Mouse (Mus musculus): ENCODE results near the gene Tfap2a.

Gene Tfap2a

DNA sequence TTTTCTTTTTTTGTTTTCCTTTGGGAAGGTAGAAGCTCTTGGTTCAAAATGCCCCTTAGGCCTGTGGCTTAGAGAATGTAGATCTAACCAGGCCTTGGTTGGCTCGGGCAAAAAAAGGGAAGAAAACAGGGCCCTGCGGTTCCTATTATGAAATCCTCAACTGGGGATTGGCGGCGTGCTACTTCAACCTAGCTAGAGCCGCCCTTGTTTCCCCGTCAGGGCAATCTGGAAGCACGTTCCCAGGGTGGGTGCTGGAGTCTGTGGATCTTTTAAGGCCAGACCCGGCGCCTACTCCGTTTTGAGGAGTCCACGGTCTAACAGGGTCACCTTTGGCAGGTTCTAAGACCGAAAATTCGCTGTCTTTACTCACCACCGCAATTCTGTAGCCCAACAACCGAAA lies 1.1 kb downstream of the Tfap2a start:
- H3K36me3 ChIP-seq (ENCODE audit: insufficient read depth, low read length): no peaks in the 10 kb centered on the region
- H3K4me1 ChIP-seq (replicated peaks; ENCODE audit: low read depth, low read length): peaks cover 59% of the 10 kb centered on the region
- no peak for TF ChIP-seq POU5F1 (IDR thresholded peaks at IDR 0.05; ENCODE audit: borderline replicate concordance, low read length)
- no peak for TF ChIP-seq CTCF (conservative IDR thresholded peaks at IDR 0.05; ENCODE audit: low read length)
- TF ChIP-seq NANOG (IDR thresholded peaks at IDR 0.05; ENCODE audit: borderline replicate concordance, low read length): no peak
- H3K4me3 ChIP-seq (replicated peaks; ENCODE audit: low read length): no peak overlapping the region
- peaks cover 98% of the 10 kb centered on the region for H3K27me3 ChIP-seq (ENCODE audit: insufficient read depth, low read length)
- H3K9me3 ChIP-seq (ENCODE audit: low read length): peaks cover 31% of the 10 kb centered on the region

DNA sequence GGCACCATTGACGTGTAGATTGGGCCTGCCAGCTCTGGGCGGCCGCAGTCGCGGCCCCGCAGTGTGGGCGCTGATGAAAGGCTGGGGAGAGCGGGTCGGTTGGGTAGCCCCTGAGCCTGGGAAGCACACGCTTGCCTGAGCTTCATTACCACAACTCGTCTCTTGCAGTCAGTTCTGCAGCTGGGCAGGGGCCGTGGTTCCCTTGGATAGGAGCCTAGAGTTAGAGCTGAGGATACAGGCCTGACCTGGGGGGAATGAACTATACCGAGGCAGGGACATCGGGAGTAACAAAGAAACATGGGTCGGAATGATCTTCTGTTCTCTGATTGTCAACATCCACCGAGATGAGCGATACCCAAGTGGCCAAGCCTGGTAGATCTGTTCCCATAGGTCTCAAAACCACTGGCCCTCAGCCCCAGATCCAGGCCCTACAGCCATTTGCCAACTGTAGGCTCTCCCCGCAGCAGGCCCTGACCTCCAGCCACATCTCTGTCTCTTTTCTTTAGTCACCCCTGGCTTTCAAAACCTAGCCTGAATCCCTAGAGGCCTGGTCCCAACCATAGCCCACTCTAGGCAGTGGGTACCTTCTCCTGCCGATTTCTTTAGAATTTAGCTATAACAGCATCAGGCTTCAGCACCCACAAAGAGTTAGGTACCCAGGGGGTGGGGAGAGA lies 1.9 kb downstream of the Tfap2a start:
- peaks cover 31% of the 10 kb centered on the region for H3K9me3 ChIP-seq (ENCODE audit: low read length)
- TF ChIP-seq POU5F1 (IDR thresholded peaks at IDR 0.05; ENCODE audit: borderline replicate concordance, low read length): no peak
- no peak for TF ChIP-seq CTCF (conservative IDR thresholded peaks at IDR 0.05; ENCODE audit: low read length)
- no peak for TF ChIP-seq NANOG (IDR thresholded peaks at IDR 0.05; ENCODE audit: borderline replicate concordance, low read length)
- peaks cover 63% of the 10 kb centered on the region for H3K4me1 ChIP-seq (replicated peaks; ENCODE audit: low read depth, low read length)
- no peaks in the 10 kb centered on the region for H3K36me3 ChIP-seq (ENCODE audit: insufficient read depth, low read length)
- no peak overlapping the region; the same call in 1 of the 2 replicates for H3K4me3 ChIP-seq (replicated peaks; ENCODE audit: low read length)
- peaks cover 98% of the 10 kb centered on the region for H3K27me3 ChIP-seq (ENCODE audit: insufficient read depth, low read length)

DNA sequence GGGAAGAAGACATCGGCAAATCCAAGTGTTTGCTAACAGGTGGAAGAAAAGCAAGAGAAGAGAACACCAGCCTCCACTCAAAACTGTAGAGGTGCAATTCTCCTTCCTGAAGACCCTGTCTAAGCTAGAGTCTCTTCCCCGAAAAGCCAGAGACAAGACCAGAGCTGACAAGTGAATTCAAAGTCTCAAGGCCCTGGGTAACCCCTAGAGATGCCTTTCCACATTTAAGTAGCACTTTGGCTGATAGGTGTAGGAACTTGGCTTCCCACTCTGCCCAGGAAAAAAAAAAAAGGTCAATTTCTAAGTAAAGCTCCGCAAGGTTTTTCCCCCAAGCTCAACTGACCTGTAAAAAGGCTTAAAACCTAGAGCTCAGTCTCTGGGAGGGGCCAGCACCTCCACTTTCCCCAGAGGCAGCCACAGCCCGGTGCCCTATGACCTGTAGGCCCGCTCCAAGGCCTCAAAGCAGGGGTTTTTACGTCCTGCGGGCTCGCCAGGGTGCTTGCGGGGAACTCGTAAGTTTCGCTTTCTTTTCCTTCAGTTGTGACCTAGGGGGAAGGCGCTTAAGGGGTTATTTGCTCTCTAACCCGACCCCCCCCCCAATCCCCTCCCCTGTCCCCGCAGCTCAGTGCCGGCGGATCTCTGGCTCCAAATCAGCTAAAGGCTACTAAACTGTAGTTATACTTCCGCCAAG lies 2.6 kb downstream of the Tfap2a start:
- Histone ChIP-seq H3K4me1 (replicated peaks; ENCODE audit: low read depth, low read length) (peaks cover 58% of the 10 kb centered on the region), H3K36me3 (ENCODE audit: insufficient read depth, low read length) (no peaks in the 10 kb centered on the region), H3K9me3 (ENCODE audit: low read length) (peaks cover 31% of the 10 kb centered on the region), H3K4me3 (replicated peaks; ENCODE audit: low read length) (no peak overlapping the region; the same call in 1 of the 2 replicates), H3K27me3 (ENCODE audit: insufficient read depth, low read length) (peaks cover 96% of the 10 kb centered on the region)
- TF ChIP-seq NANOG (IDR thresholded peaks at IDR 0.05; ENCODE audit: borderline replicate concordance, low read length) (no peak), CTCF (conservative IDR thresholded peaks at IDR 0.05; ENCODE audit: low read length) (no peak), POU5F1 (IDR thresholded peaks at IDR 0.05; ENCODE audit: borderline replicate concordance, low read length) (no peak)

DNA sequence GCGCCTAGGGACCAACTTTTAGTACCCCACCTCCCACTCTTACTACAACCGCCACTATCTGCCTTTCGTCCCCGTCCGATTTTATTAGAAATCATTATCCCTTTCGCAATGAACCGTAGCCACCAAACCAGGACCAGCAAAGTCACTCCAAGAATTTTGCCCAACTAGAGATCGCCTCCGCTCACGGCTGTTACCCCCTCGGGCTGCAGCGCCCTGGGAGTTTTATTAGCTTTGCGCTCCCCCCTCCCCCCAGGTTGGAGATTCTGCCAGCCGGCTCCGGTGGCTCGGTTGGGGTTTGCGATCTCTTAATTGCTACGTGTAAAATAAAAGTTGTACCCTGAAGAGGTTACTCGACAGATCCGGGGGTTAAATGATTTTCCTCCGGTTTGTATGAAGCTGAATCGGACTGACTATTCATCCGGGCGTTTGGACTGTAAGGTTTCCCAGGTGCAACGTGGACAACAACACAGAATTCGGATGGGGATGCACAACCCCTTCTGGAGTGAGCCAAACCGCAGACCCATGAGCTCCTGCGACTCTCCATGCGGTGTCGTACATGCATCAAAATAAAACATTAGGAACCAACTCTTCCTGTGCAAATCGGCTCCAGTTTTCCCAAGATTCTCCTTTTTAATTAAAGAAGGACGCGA lies 3.7 kb downstream of the Tfap2a start:
- TF ChIP-seq CTCF (conservative IDR thresholded peaks at IDR 0.05; ENCODE audit: low read length): no peak
- TF ChIP-seq NANOG (IDR thresholded peaks at IDR 0.05; ENCODE audit: borderline replicate concordance, low read length): no peak
- no peak for TF ChIP-seq POU5F1 (IDR thresholded peaks at IDR 0.05; ENCODE audit: borderline replicate concordance, low read length)
- Histone ChIP-seq H3K4me3 (replicated peaks; ENCODE audit: low read length) (peak overlapping the region; percentile 76), H3K36me3 (ENCODE audit: insufficient read depth, low read length) (no peaks in the 10 kb centered on the region), H3K9me3 (ENCODE audit: low read length) (peaks cover 23% of the 10 kb centered on the region), H3K27me3 (ENCODE audit: insufficient read depth, low read length) (peaks cover 96% of the 10 kb centered on the region), H3K4me1 (replicated peaks; ENCODE audit: low read depth, low read length) (peaks cover 66% of the 10 kb centered on the region)

DNA sequence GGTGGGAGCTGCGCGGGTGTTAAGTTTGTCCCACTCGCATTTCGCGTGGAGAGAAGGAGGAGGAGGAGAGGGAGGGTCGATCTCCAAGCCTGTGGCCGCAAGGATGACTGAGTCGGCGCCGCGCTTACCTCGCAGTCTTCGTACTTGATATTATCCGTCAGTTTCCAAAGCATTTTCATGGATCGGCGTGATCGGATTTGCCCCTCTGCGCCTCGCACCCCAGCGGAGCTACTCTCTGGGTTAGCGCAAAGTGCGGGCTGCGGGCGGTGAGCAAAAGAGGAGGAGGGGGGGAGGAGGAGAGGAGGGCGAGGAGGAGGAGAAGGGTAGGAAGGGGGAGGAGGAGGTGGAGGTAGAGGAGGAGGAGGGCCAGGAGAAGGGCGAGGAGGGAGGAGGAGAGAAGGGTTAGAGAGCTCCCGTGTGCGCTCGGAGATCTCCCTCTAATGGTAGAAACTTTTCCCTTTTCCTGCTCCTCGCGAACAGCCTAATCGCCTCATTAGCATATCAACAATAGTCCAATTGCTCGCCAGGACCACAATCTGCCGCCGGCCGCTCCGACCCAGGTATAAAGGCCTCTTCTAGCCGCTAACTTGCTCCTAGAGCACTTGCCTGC lies 4.5 kb downstream of the Tfap2a start:
- Histone ChIP-seq H3K27me3 (ENCODE audit: insufficient read depth, low read length) (peaks cover 96% of the 10 kb centered on the region), H3K36me3 (ENCODE audit: insufficient read depth, low read length) (no peaks in the 10 kb centered on the region), H3K4me3 (replicated peaks; ENCODE audit: low read length) (peak overlapping the region; percentile 76), H3K4me1 (replicated peaks; ENCODE audit: low read depth, low read length) (peaks cover 71% of the 10 kb centered on the region), H3K9me3 (ENCODE audit: low read length) (peaks cover 15% of the 10 kb centered on the region)
- TF ChIP-seq POU5F1 (IDR thresholded peaks at IDR 0.05; ENCODE audit: borderline replicate concordance, low read length) (peak; percentile 61), NANOG (IDR thresholded peaks at IDR 0.05; ENCODE audit: borderline replicate concordance, low read length) (no peak), CTCF (conservative IDR thresholded peaks at IDR 0.05; ENCODE audit: low read length) (no peak)

DNA sequence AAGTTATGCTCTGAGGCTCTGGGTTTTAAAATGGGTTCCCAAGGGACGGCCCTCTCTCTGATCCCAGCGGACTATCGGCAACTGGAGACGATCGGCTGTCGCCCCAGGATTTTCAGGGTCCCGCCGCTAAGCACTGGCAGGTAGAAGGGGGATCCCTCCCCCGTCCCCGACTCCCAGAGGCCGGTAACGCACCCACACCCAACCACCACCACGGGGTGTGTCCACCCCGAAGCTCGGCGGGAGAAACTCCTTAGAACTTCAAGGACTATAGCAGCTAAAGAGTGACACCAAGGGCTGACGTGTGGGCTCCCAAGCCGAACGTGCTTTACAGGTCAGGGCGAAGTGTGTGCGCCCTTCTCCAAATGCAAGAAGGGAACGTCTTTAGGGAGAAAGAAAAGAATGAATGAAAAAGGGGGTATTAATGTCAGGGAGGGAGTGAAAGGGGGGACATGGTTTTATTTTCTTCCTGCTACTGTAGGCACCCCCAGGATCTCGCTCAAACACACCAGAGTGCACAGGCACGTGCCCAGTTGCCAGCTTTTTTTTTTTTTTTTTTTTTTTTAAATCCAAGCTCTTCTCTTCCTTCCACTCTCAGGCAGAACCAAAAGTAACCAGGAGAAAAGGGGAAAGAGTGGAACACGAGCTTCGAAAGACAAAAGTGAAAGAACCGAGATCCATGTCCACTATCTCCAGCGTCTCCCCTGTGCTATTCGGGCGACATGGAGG lies 5.2 kb downstream of the Tfap2a start:
- Histone ChIP-seq H3K4me1 (replicated peaks; ENCODE audit: low read depth, low read length) (peaks cover 71% of the 10 kb centered on the region), H3K36me3 (ENCODE audit: insufficient read depth, low read length) (no peaks in the 10 kb centered on the region), H3K4me3 (replicated peaks; ENCODE audit: low read length) (peak overlapping the region; percentile 76), H3K27me3 (ENCODE audit: insufficient read depth, low read length) (peaks cover 96% of the 10 kb centered on the region), H3K9me3 (ENCODE audit: low read length) (peaks cover 10% of the 10 kb centered on the region)
- no peak for TF ChIP-seq NANOG (IDR thresholded peaks at IDR 0.05; ENCODE audit: borderline replicate concordance, low read length)

DNA sequence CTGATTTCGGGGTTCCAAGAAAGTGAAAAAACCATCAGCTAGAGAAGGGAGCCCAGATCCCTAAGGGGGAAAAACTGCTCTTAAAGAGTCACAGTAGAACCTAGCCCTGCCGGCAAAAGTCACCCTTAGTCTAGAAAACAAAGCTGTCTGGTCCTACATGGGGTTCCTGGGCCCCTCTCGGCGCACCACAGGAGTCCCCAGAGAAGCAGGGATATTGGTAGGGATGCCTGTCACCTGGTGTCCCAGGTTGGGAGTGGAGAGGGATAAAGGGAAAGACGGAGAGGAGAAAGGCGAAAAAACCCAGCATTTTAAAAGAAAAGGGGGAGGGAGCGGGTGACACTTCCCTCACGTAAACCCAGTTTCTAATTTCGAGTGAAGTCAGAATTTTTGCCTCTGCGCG lies 6.1 kb downstream of the Tfap2a start:
- TF ChIP-seq CTCF (conservative IDR thresholded peaks at IDR 0.05; ENCODE audit: low read length) (no peak), NANOG (IDR thresholded peaks at IDR 0.05; ENCODE audit: borderline replicate concordance, low read length) (no peak), POU5F1 (IDR thresholded peaks at IDR 0.05; ENCODE audit: borderline replicate concordance, low read length) (no peak)
- peak overlapping the region; percentile 76 for H3K4me3 ChIP-seq (replicated peaks; ENCODE audit: low read length)
- peaks cover 67% of the 10 kb centered on the region for H3K4me1 ChIP-seq (replicated peaks; ENCODE audit: low read depth, low read length)
- H3K27me3 ChIP-seq (ENCODE audit: insufficient read depth, low read length): peaks cover 94% of the 10 kb centered on the region
- H3K36me3 ChIP-seq (ENCODE audit: insufficient read depth, low read length): no peaks in the 10 kb centered on the region
- peaks cover 10% of the 10 kb centered on the region for H3K9me3 ChIP-seq (ENCODE audit: low read length)
